24 mouse cellular contexts compared by ENCODE assay signal in the genomic region with DNA sequence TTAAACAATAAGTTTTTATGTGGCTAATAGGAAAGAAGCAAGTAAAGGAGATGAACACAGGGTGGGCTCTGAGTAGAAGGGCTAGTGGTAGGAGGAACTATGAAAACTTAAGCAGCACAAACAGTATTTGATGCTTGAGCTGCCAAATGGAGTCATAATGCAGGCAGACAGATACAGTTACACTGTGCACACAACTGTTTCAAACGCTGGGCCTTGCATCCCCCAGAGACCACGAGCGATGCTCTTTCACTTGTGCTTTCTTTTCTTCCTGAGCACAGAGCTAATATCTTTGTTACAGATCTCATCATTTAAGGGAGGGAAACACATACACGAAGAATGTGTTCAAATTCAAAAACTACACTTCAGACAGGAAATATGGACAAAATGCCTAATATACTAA.
DNase-seq lines count a peak whose midpoint lies in the region; ATAC-seq and TF ChIP-seq lines count a peak whose summit lies in the region.
"Had no signal": no experiment of that assay in that cellular context is flagged by ENCODE, and none has a peak within 500 bp of the region (broad histone marks: within the 10 kb centered on the region; RNA-seq: fewer than 3 reads in every experiment).

No protein-coding gene starts in this region.

- H3K36me3 ChIP-seq in embryonic facial prominence, embryonic 13.5 days = no peaks in the 10 kb centered on the region
- H3K36me3 ChIP-seq in embryonic facial prominence, embryonic 10.5 days (replicated peaks) = no peaks in the 10 kb centered on the region
- H3K36me3 ChIP-seq in heart, postnatal 0 days (replicated peaks; ENCODE audit: control insufficient read depth, insufficient read depth, low read length) = no peaks in the 10 kb centered on the region
- no peaks in the 10 kb centered on the region for H3K36me3 ChIP-seq in limb, embryonic 10.5 days
- H3K36me3 ChIP-seq in neural tube, embryonic 15.5 days = no peaks in the 10 kb centered on the region
- H3K36me3 ChIP-seq: embryonic facial prominence, embryonic 15.5 days; forebrain, embryonic 15.5 days; G1E; hindbrain, embryonic 15.5 days; intestine, embryonic 15.5 days; limb, embryonic 15.5 days; midbrain, embryonic 12.5 days had no signal

- TF ChIP-seq CTCF in heart, postnatal 0 days (IDR thresholded peaks at IDR 0.05; ENCODE audit: low read depth) = no peak

- WGBS in embryonic facial prominence, embryonic 13.5 days = 47% methylated on average over 4 of the region's 4 CpGs
- WGBS in embryonic facial prominence, embryonic 10.5 days = 63% methylated on average over 4 of the region's 4 CpGs
- WGBS in heart, postnatal 0 days = 50% methylated on average over 4 of the region's 4 CpGs
- 76% methylated on average over 4 of the region's 4 CpGs for WGBS in limb, embryonic 10.5 days
- 52% methylated on average over 4 of the region's 4 CpGs for whole genome bisulfite sequencing in neural tube, embryonic 15.5 days

- TF ChIP-seq EP300 in heart, postnatal 0 days (IDR thresholded peaks at IDR 0.05; ENCODE audit: low read depth) = no peak

- H3K9me3 ChIP-seq in embryonic facial prominence, embryonic 13.5 days = no peaks in the 10 kb centered on the region
- no peaks in the 10 kb centered on the region for H3K9me3 ChIP-seq in embryonic facial prominence, embryonic 10.5 days
- H3K9me3 ChIP-seq in heart, postnatal 0 days (replicated peaks; ENCODE audit: control insufficient read depth, low read length) = no peaks in the 10 kb centered on the region
- no peaks in the 10 kb centered on the region for H3K9me3 ChIP-seq in limb, embryonic 10.5 days (replicated peaks)
- no peaks in the 10 kb centered on the region for H3K9me3 ChIP-seq in neural tube, embryonic 15.5 days (replicated peaks)
- H3K9me3 ChIP-seq: embryonic facial prominence, embryonic 15.5 days; forebrain, embryonic 15.5 days; G1E; hindbrain, embryonic 15.5 days; intestine, embryonic 15.5 days; limb, embryonic 15.5 days; midbrain, embryonic 12.5 days had no signal

- H3K4me3 ChIP-seq in embryonic facial prominence, embryonic 13.5 days = no peak overlapping the region
- no peak overlapping the region for H3K4me3 ChIP-seq in embryonic facial prominence, embryonic 10.5 days
- H3K4me3 ChIP-seq in heart, postnatal 0 days (ENCODE audit: low read depth, low read length) = no peak overlapping the region
- H3K4me3 ChIP-seq in limb, embryonic 10.5 days = no peak overlapping the region
- no peak overlapping the region for H3K4me3 ChIP-seq in neural tube, embryonic 15.5 days (replicated peaks)
- H3K4me3 ChIP-seq: embryonic facial prominence, embryonic 15.5 days; forebrain, embryonic 15.5 days; hindbrain, embryonic 15.5 days; intestine, embryonic 15.5 days; limb, embryonic 15.5 days; midbrain, embryonic 12.5 days had no signal

- H3K27ac ChIP-seq in embryonic facial prominence, embryonic 13.5 days = 0 out of 2 replicates have a peak overlapping the region, but pooled peaks have one; percentile 39
- no peak overlapping the region for H3K27ac ChIP-seq in embryonic facial prominence, embryonic 10.5 days (replicated peaks)
- H3K27ac ChIP-seq in heart, postnatal 0 days (ENCODE audit: low read depth) = peak overlapping the region; percentile 38
- peak overlapping the region; percentile 46; the same call in 1 of the 2 replicates for H3K27ac ChIP-seq in limb, embryonic 10.5 days
- no peak overlapping the region for H3K27ac ChIP-seq in neural tube, embryonic 15.5 days (replicated peaks)
- H3K27ac ChIP-seq: embryonic facial prominence, embryonic 15.5 days; forebrain, embryonic 15.5 days; hindbrain, embryonic 15.5 days; intestine, embryonic 15.5 days; limb, embryonic 15.5 days; liver, embryonic 14.5 days; midbrain, embryonic 12.5 days had no signal

- DNase-seq in embryonic facial prominence, embryonic 10.5 days (ENCODE audit: low spot score) = no peak
- no peak for DNase-seq in heart, postnatal 0 days (ENCODE audit: low spot score)
- DNase-seq in heart, adult 18-20 months = no peak
- DNase-seq in limb, embryonic 10.5 days (ENCODE audit: low spot score) = no peak
- DNase-seq in frontal cortex, postnatal 36 days (ENCODE audit: low spot score in 2 of 2) = no peak
- DNase-seq: adrenal gland, adult 2 months; cerebellum, adult 11-12 months; cerebellum, postnatal 10 days; kidney, adult 9 months; kidney, postnatal 14 days; layer of hippocampus, postnatal 36 days; lung, embryonic 14.5 days; right cerebral cortex, postnatal 25 days; thymus, postnatal 4 days had no signal

- no peak overlapping the region for H3K9ac ChIP-seq in embryonic facial prominence, embryonic 13.5 days
- no peak overlapping the region for H3K9ac ChIP-seq in heart, postnatal 0 days (replicated peaks; ENCODE audit: low read depth, low read length)
- no peak overlapping the region for H3K9ac ChIP-seq in neural tube, embryonic 15.5 days (replicated peaks)
- H3K9ac ChIP-seq: embryonic facial prominence, embryonic 15.5 days; forebrain, embryonic 15.5 days; hindbrain, embryonic 15.5 days; intestine, embryonic 15.5 days; limb, embryonic 15.5 days; liver, embryonic 14.5 days; lung, embryonic 14.5 days; midbrain, embryonic 12.5 days had no signal

- no peak for ATAC-seq in embryonic facial prominence, embryonic 13.5 days (ENCODE audit: insufficient number of reproducible peaks, insufficient read depth, low FRiP score, low TSS enrichment, low read depth)
- ATAC-seq in heart, postnatal 0 days (ENCODE audit: insufficient read depth, low read depth) = no peak
- no peak for ATAC-seq in neural tube, embryonic 15.5 days (ENCODE audit: low FRiP score)
- ATAC-seq: forebrain, embryonic 15.5 days; intestine, embryonic 15.5 days had no signal

- peaks cover 19% of the 10 kb centered on the region; the same call in 1 of the 2 replicates for H3K4me1 ChIP-seq in embryonic facial prominence, embryonic 13.5 days
- H3K4me1 ChIP-seq in embryonic facial prominence, embryonic 10.5 days = peaks cover 6% of the 10 kb centered on the region; the same call in 1 of the 2 replicates
- H3K4me1 ChIP-seq in heart, postnatal 0 days (ENCODE audit: control insufficient read depth, insufficient read depth) = no peaks in the 10 kb centered on the region
- peaks cover 17% of the 10 kb centered on the region; the same call in 1 of the 2 replicates for H3K4me1 ChIP-seq in limb, embryonic 10.5 days
- no peaks in the 10 kb centered on the region for H3K4me1 ChIP-seq in neural tube, embryonic 15.5 days
- H3K4me1 ChIP-seq: embryonic facial prominence, embryonic 15.5 days; hindbrain, embryonic 15.5 days; intestine, embryonic 15.5 days; limb, embryonic 15.5 days; midbrain, embryonic 12.5 days had no signal

- H3K4me2 ChIP-seq in embryonic facial prominence, embryonic 13.5 days = no peak overlapping the region
- no peak overlapping the region for H3K4me2 ChIP-seq in heart, postnatal 0 days (ENCODE audit: low read depth, low read length)
- no peak overlapping the region for H3K4me2 ChIP-seq in neural tube, embryonic 15.5 days
- H3K4me2 ChIP-seq: embryonic facial prominence, embryonic 15.5 days; forebrain, embryonic 15.5 days; hindbrain, embryonic 15.5 days; intestine, embryonic 15.5 days; limb, embryonic 15.5 days; lung, embryonic 14.5 days; midbrain, embryonic 12.5 days had no signal

- H3K27me3 ChIP-seq in embryonic facial prominence, embryonic 13.5 days = peaks cover 21% of the 10 kb centered on the region
- H3K27me3 ChIP-seq in embryonic facial prominence, embryonic 10.5 days (replicated peaks; ENCODE audit: low read depth, poor library complexity, severe bottlenecking) = peaks cover 67% of the 10 kb centered on the region
- H3K27me3 ChIP-seq in heart, postnatal 0 days (ENCODE audit: control insufficient read depth, insufficient read depth, low read length) = no peaks in the 10 kb centered on the region
- H3K27me3 ChIP-seq in limb, embryonic 10.5 days (ENCODE audit: low read depth, poor library complexity, severe bottlenecking) = peaks cover 91% of the 10 kb centered on the region
- no peaks in the 10 kb centered on the region for H3K27me3 ChIP-seq in neural tube, embryonic 15.5 days (replicated peaks)
- H3K27me3 ChIP-seq: forebrain, embryonic 15.5 days; intestine, embryonic 15.5 days; limb, embryonic 15.5 days had no signal

Comparison
In these comparisons a context has a peak if more than half of its experiments do, and no peak if none do; other contexts are left out.
1. H3K27ac ChIP-seq: peak in embryonic facial prominence, embryonic 13.5 days (single experiment), heart, postnatal 0 days (single experiment) and limb, embryonic 10.5 days (single experiment); none in embryonic facial prominence, embryonic 10.5 days (single experiment) and neural tube, embryonic 15.5 days (single experiment).